Mouse (Mus musculus): ENCODE measurements around the gene Pde6c. TPM values are rescaled to one million over a fixed set of nuclear protein-coding genes. Genes with fewer than 3 reads are reported as not detected.
A peak's percentile ranks its signal among the peaks of the same experiment; 100 is the strongest.

The Pde6c gene
- not detected for total RNA-seq (2021)
- long read RNA-seq, experiment 1 = 0 reads
- long read RNA-seq, experiment 2 = 0 reads

DNA sequence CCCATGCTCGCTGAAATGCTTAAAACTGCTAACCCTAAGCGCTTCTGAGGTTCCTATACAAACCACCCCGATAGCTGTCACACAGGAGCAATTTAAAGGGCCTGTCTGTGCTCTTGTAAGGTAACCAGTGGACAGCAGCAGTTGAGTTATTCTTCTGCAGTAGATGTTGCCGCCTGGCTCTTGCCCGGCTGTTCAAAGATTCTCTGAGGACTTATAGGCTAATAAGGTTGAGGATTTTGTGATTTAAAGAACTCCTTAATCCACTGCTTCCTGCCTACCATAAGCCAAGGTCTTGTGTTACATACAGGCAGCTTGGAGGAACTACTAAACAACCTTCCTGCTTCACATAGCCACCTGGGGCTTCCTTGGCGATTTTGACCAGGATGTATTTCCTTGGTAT is at the start of gene Pde6c:
Pde6c (plus strand) TSS at position 301 of the 400 bp plus-strand sequence.
- no peak for DNase-seq
- intact Hi-C loops (cut with DNase I) = no loop called here

DNA sequence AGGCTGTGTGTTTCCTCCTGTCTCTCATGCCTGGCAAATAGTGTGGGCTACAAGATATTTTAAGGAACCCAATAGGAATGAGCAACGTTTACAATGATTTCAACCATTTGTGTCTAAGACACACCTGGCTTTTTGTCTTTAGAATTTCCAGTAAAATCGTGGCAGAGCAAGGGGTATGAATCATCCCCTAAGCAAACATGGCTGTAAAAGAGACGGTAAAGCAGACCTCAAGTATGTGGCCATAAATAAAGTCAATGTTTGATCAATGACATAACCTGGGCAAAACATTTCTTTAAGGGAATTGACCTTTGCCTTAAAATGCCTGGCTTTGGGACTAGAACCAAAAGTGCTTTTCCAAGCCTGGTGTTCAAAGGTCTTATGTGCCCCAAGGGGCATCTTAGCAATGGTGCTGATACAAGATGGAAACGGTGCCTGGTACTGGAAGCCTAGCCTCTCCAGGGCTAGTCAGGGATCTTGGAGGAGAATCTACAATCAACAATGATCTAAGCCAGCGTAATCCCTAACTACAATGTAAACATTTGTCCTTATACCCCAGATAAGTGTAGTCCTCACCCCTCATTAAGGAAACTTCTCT is 49.6 kb upstream of the Pde6c start:
- no peak for DNase-seq
- intact Hi-C loops (cut with DNase I) = no loop called here

DNA sequence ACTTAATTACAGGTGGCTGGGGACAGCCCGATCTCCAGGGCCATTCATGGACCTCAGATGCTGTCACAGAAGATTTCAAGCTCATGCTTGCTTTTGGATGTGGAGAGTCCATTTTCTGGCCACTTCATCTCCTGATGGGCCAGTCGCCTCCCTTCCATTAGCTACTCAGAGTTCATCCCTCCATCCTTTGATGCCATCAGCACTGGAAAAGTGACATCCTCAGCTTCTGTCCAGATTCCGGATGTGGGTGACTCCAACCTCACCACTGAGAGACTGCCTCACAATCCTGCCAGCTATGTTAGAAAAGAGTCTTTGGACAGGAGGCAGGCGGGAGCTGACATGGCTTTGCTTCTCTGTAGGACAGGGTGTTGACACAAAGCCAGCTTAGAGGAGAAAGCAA is 46.7 kb upstream of the Pde6c start:
- no peak for DNase-seq
- intact Hi-C loops (cut with DNase I) = no loop called here

DNA sequence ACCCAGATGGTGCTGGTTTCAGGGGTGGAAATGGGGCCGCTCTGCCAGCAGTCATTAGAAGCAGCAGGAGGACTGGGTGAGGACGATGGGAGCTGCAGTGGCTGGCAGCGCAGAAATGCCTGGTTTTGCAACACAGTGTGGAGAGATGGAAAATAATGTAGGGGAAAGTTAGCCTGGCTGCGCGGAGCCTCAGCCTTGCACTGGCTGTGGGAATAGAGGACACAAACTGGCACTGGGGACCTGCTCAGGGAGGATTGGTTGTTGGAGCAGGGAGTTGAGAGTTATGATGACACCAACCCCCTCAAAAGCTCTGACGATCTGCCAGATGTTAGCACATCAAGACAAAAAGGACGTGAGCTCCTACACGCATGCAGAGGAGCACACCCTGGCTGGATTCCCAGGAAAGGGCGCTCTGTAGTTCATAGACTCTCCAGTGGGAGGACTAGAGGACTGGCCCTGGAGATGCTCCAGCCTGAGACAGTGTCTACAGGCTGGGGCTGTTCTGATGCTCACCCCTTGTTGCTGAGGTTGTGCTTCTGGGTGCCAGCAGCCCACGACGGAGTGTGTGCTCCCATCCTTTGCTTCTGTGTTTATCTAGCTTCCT is 45.5 kb upstream of the Pde6c start:
- DNase-seq = peak; percentile 14 to 31
- intact Hi-C loops (cut with DNase I) = no loop called here

DNA sequence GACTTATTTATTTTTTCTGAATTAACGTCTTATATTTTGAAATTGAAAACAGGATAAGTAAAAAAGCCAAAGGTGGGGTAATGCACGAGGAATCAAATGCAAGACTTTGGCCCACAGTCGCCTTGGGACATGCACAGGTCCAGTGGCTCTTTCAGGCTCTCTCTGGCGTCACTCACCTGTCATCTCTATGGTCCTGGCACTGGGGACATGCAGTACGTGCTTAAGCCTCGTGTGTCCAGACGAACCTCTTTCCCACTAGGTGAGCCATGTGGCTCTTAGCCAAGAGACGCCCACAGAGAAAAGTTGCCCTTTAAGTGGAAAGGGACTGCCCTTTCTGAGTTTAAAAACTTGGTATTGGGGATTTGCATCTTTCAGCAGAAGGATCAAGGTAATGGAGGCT is 43.2 kb upstream of the Pde6c start:
- intact Hi-C loops (cut with DNase I) = no loop called here
- DNase-seq = no peak

DNA sequence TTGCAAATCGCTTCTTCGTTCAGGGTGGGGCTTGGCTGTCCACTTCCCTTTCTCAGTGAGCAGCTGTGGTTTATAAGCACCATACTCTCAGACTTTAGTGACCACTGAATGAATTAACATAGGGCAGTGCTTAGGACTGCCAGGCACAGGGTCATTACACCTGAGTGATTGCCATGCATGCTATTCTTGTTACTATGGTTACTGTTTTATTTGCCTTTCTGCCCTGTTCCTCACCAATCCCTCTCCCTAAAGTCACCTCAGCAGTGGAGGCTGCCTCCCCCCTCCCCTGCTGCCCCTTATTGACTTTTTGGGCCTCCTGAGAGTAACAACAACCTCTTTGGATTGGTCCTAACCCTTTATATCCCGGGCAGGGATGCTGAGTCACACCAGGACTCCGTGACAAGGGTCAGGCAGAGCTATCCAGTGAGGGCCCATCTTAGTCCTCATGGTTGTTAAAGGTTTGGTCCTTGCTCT is 41.0 kb upstream of the Pde6c start:
- intact Hi-C loops (cut with DNase I) = no loop called here
- no peak for DNase-seq

DNA sequence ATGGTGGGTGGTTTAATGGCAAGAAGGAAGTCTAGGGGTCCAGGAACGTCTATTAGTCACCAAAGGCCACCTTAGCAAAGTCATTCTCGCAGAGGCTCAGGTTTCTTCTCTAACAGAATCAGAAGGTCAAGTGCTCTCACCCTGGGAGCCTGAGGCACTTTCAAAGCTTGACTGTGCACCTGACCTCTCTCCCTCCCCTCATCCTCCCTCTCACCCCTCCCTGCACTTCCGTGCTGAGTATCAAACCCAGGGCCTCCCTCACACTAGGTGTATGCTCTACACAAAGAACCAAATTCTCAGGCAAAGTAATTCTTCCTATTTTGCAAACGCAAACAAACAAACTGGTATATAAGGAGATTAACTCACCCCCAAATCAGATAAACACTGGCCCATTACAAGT is 36.4 kb upstream of the Pde6c start:
- DNase-seq = no peak
- intact Hi-C loops (cut with DNase I) = no loop called here

DNA sequence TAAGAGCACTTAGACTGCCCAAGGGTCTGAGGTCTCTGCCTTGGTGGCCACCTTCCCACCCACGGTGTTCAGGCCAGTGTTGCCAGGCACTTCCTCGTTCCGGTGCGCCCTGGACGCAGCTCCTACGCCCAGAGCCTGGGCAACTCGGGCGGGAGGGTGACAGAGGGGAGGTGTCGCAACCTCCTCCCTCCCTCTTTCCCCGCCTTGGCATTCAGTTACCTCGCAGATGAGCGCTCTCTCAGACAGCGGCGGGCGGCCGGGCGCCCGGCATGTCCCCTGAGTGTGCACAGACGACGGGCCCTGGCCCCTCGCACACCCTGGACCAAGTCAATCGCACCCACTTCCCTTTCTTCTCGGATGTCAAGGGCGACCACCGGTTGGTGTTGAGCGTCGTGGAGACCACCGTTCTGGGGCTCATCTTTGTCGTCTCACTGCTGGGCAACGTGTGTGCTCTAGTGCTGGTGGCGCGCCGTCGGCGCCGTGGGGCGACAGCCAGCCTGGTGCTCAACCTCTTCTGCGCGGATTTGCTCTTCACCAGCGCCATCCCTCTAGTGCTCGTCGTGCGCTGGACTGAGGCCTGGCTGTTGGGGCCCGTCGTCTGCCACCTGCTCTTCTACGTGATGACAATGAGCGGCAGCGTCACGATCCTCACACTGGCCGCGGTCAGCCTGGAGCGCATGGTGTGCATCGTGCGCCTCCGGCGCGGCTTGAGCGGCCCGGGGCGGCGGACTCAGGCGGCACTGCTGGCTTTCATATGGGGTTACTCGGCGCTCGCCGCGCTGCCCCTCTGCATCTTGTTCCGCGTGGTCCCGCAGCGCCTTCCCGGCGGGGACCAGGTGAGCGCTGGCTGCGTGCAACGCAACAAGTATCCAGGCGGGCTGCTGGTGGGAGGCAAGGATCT is 35.5 kb upstream of the Pde6c start, which contains the start of gene Ffar4:
Ffar4 (plus strand) TSS at position 214 of the 901 bp plus-strand sequence.
- DNase-seq = no peak
- intact Hi-C loops (cut with DNase I) = no loop called here

DNA sequence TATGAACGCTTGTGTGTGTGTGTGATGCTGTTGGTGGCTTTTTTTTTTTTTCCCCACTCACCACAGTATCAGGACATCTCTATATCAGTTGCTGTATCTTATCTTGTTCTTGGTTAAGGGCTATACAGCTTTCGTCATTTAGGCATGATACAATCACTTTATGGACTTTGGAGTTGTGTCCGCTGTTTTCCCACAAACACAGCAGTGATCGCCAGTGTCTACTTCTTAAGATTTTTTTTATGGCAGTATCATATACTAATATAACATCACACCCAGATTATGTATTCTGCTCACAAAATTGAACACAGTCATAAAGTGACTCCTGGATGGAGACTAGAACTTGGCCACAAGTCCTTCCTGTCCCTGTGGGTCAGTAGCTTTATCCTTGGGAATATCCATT is 24.7 kb upstream of the Pde6c start:
- DNase-seq = no peak
- intact Hi-C loops (cut with DNase I) = no loop called here

DNA sequence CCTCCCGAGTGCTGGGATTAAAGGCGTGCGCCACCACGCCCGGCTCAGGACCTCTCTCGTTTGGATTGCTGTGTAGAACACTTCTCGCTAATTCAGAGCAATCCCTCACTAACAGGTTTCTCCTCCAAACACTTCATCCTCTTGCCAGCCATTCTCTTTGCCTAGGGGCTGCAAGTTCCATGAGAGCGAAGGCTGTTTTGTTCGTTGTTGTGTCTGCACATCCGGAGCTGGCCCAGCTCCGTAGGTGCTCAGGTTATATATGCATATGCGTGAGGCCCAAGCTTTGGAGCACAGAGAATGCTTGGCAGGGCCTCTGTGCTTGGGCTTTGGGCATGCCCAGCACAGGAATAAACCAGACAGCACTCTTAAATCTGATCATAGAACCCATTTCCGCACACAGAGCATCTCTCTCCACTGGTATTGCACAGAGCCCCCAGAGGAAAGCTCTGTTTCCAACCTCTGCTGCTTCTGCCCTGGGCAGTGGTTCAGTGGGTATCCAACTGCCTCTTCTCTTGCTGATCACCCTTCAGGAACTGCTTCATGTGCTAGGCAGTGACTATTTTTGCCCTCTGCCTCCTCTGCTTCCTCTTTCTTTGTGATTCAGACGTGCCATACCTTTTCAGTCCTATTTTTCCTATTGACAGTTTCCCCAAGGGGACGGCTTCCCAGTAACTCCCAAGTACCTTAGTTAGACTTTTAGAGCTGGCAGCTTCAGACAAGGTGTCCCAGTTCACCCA is 22.9 kb upstream of the Pde6c start:
- intact Hi-C loops (cut with DNase I) = no loop called here
- no peak for DNase-seq

DNA sequence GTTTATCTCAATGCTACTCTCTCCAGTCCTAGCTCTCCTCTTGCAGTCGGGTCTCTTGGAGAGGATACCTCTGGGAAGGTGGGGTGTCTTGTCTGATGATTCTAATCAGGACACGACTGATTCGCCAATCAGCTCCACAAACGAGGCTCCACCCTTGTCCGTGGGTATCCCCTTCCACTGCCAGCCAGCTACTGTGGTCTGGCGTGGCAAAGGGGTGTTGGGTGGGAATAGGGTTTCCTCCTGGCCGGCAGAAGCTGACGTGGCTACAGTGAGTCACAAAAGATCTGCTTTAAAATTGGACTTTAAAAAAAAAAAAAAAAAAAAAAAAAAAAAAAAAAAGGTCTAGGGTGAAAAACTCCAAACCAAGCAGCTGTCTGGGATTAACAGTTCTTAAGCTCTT is 21.5 kb upstream of the Pde6c start:
- DNase-seq = no peak
- intact Hi-C loops (cut with DNase I) = no loop called here

DNA sequence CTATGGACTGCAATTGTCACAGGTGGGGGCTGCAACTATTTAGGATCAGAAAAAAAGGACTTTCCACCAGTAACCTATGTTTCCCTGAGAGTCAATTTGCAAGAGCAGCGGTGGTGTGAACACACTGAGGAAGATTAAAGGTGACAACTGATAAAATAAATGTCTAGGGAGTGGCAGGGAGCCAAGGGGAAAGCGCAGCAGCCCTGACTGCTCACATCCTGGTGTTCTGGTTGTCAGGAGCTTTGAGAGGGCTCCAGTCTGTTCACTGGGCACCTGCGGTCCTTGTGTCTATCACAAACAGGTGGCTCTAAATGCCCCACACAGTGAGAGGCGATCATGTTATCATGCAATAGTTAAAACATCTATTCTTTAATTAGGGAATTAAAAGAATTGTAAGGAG is 20.0 kb upstream of the Pde6c start:
- no peak for DNase-seq
- intact Hi-C loops (cut with DNase I) = no loop called here

DNA sequence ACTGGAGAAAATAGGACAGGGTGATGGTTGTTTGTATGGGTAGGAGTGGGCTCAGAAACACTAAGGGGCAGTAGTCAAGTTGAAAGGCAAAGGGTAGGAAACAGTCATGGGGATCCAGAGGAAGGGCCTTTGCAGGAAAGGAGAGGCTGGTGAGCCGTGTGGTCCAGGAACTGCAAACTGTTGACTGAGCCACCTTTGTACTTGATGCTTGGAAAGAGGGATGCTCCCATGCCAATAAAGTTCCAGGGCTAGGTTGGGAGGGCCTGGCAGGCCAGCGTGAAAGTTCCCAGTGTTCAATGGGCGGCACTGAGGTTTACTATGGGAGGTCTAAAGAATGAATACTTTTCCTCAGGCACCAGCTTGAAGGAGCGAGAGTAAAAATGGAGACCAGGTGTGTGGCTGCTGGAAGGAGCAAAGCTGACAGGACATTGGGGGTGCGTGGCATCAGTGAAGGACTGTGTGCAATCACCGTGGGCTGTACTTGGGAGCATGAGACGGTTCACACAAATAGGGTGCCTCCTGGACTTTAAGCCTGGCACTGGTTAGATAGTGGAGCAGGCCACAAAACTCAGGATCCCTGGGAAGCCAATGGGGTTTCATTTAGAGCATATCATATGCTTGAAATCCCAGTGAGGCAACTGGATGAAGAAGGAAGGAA is 17.6 kb upstream of the Pde6c start:
- DNase-seq = peak in 1 of 2 experiments; percentile 3
- intact Hi-C loops (cut with DNase I) = no loop called here

DNA sequence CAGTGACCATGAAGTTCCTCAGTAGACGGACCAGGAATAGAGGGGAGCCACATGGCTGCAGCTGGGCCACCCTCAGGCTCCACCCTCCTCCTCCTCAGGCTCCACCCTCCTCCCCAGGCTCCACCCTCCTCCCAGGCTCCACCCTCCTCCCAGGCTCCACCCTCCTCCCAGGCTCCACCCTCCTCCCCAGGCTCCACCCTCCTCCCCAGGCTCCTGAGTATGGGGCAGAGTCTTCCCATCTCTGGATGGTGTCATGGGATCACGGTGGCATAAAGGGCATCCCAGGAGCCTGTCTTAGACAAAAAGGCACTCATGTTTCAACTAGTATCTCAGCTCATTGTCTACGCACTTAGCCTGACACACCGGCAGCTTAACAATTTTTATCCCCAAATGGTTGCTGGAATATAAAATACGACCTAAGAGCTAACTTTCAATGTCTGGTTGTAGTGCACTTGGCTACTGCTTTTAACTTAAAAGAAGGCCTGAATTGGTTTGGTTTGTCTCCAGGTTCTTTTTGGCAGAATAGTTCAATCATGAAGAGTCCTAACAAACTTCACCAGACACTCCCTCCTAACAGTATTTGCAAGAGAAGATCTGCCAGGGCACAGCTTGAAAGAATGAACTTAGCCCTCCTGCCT is 12.3 kb upstream of the Pde6c start:
- DNase-seq = no peak
- intact Hi-C loops (cut with DNase I) = no loop called here

DNA sequence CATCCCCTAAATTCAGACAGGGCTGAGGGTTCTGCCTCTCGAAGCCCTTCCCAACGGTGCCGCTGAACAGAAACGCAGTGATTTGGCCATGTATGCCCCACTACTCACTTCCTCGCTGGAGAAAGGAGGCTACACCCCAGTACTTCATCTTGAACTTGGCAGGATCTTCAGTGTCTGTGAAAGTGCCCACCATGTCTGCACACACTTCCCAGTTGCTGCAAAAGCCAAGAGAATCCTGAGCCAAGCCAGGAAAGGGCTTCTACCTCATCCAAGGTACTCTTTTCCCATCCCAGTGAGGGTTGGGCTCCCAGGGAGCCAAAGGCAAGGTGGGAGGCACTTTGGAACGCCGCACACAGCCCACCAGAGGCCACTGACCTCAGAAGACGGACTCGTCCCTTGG is 8.7 kb upstream of the Pde6c start:
- intact Hi-C loops (cut with DNase I) = no loop called here
- DNase-seq = no peak

DNA sequence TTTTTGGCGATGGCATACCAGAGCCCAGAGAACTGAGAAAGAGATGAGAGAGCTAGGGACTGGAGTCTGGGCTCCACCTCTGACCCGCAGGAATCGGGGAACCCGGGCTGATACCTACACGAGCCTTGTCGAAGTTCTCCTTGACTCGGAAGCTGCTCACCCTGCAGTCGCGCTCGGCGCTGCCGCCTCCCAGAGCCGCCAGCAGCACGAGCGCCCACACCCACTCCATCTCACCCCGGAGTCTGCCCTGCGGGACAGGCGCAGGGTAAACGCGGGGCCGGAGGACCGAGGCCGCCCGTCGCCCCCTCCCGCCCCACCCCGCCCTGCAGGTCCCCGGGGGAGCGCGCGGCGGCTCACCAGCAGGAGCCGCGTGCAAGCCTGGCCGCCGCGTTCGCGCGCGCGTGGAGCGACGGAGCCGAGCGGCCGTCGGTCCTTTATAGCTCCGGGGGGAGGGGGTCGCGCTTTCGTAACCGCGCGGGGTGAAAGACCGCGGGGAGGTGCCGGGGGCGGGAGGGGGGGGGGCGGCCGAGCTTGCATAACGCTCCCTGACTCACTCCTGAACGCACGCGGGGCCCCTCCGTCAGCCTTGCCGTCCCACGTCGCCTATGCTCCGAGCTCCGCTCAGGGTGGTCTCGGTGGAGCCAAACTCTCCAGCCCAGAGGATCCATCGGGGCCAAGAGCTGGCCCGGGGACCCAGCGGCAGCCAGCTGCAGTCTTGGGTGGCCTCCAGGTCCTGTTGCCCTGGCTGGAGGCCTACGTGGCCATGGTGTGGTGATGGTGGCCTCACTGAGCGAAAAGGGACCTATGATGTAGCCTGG is 8.0 kb upstream of the Pde6c start:
- peak; percentile 20 to 24 for DNase-seq
- intact Hi-C loops (cut with DNase I) = no loop called here

DNA sequence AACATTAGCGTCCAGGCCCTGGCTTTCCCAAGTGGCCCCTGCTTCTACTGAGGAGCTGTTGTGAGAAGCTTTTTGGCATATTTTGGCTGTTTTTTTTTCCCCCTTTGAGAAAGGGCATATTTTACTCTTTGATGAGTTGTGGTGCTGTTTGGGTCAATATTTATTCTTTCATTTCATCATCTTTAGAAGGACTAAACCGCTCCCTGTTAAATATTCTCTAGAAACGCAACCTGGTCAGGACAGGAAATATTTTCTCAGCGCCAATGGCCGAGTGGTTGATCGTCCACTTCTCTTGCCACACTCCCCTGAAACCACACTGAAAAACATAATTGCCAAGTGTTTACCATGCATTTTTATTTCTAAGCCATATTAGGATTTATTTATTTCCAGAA is 7.4 kb upstream of the Pde6c start, which contains the start of gene Rbp4:
Rbp4 (minus strand) TSS at position 63 of the 392 bp plus-strand sequence.
- DNase-seq = no peak
- intact Hi-C loops (cut with DNase I) = no loop called here

DNA sequence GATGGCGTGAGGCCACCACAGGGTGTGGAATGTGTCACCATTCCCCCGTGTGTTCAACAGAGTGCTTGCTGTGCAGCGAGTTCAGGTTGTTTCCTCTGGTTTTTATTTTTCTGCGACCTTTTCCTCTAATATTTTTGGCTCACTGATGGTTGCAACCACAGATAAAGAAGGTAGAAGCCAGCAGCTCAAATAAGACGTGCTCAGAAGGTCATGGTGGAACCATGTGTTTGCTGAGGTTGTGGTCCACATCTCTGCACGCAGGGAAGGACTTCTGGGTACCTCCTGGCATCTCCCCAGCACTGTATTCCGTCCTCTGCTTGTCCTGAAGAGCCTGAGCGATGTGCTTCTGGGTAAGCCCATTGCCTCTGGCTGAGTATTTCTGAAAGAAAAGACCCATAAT is 5.9 kb upstream of the Pde6c start:
- no peak for DNase-seq
- intact Hi-C loops (cut with DNase I) = no loop called here

DNA sequence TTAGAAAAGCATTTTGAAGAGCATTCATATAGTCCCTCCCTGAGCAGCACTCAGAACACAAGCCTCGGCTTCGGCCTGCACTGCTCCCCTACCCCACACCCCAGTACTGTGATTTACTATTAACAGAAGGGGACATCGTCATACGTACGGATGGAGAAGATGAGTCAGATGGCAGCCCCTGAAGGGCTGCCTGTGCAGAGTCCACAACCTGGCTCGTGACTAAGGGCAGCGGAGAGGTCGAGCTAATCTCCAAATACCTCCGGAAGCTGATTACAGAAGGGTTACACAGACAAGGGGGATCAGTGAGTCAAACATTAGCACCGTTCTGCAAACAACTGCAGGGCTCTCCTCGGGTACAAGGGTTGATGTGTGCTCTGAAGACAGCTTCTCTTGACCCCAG is 1.4 kb downstream of the Pde6c start:
- intact Hi-C loops (cut with DNase I) = no loop called here
- DNase-seq = no peak
